ENCODE assay signal across 21 mouse cellular contexts in genomic region chr3:136853596-136853995, GRCm38 (mm10).
"Had no signal": no experiment of that assay in that cellular context is flagged by ENCODE, and none has a peak within 500 bp of the region (broad histone marks: within the 10 kb centered on the region; RNA-seq: fewer than 3 reads in every experiment).

No protein-coding gene starts in this region.

- H3K27ac ChIP-seq: kidney, postnatal 0 days; limb, embryonic 12.5 days; limb, embryonic 15.5 days; liver, embryonic 14.5 days; neural tube, embryonic 13.5 days; stomach, postnatal 0 days had no signal

- H3K4me2 ChIP-seq: limb, embryonic 12.5 days; limb, embryonic 15.5 days; liver, embryonic 11.5 days; lung, embryonic 14.5 days; midbrain, embryonic 11.5 days; neural tube, embryonic 13.5 days had no signal

- H3K27me3 ChIP-seq: limb, embryonic 12.5 days; limb, embryonic 15.5 days; neural tube, embryonic 13.5 days had no signal

- DNase-seq: kidney, adult 2 months; kidney, postnatal 25 days; left cerebral cortex, postnatal 4 days; liver, postnatal 0 days; lung, postnatal 10 days; lung, postnatal 4 days; midbrain, embryonic 14.5 days; retina, postnatal 1 day; right cerebral cortex, postnatal 25 days; thymus, adult 2 months; thymus, postnatal 14 days; thymus, postnatal 4 days had no signal

- H3K36me3 ChIP-seq: limb, embryonic 12.5 days; limb, embryonic 15.5 days; neural tube, embryonic 13.5 days had no signal

- H3K4me3 ChIP-seq: limb, embryonic 12.5 days; limb, embryonic 15.5 days; neural tube, embryonic 13.5 days had no signal
